Mouse (Mus musculus) right cerebral cortex, postnatal 36 days (tissue): ENCODE results near the gene Cfap46.

ENCODE experiments used
- DNase-seq, 2 experiments: peaks; one replicate each; pipeline ENCODE4 v3.0.0; 2022; ENCODE audit warnings: low spot score in 2 of 2, mixed read lengths in 1 of 2

Cfap46 gene

DNA sequence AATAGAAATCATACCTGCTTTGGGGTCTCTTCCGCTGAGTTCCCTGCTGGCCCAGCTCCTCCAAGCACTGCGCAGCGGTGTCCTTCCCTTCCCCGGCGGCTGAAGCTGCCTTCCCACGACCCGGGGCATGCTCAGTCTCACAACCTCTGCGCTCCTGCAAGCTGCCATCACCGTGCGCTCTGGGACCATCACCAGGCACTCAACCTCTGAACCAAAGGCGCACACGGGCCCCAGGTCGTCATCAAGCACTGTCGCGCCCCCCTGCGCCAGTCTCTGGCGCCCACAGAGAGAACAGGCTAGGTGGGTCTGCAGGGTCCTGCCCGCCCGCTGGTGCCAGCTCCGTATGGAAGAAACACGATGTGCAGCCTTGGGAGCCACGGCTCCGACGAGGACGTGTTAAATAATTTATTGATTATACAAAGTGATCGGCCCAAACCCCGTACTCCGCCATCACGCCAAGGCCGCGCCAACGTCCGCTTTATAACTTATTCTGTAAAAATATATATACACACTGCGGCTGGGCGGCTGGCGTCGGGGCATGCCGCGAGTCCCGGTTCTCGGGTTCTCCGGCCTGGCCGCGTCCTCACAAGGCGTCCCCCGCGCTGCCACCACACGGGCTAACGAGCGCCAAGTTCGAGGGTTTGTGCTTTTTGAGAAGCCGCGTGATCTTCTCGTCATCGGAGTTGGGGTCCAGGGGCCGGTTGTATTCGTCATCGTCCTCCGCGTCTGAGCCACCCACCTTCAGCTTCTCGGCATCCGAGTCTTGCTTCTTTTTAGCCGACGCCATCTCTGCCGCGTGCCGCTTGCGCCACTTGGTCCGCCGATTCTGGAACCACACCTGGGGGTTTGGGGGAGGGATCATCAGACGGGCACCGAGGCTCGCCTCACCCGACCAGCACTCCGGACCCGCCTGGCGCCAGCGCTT, 102.5 kb downstream of the Cfap46 start:
- no peak for DNase-seq

DNA sequence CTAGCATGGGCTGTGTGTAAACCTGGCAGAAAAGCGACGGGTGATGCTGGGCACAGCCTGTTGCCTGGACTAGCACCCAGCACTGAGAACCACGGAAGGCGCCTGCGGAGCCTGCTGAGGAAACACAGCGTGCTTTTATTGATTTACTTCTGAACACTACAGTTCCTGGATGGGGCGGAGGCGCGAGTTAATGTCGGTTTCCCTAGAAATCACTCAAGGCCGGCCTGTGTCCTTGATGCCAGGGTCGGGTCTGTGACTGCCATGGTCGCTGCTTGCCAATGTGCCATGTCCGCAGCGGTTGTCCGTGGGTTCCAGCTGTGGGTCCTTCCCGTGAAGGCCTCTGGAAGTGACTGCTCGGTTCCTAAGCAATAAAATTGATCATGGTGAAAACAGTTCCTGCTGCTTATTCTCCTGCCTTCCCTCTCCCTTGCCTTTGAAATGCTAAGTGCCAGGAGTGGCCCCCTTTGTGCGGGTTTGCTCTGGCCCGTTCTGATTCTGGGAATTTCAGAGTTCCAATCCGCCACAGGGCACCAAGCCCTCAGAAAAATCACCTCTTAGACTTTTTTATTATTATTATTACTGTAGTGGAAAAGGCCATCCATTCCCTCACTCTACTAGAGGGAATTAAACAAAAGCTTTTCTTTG, 104.2 kb downstream of the Cfap46 start:
- DNase-seq: no peak

DNA sequence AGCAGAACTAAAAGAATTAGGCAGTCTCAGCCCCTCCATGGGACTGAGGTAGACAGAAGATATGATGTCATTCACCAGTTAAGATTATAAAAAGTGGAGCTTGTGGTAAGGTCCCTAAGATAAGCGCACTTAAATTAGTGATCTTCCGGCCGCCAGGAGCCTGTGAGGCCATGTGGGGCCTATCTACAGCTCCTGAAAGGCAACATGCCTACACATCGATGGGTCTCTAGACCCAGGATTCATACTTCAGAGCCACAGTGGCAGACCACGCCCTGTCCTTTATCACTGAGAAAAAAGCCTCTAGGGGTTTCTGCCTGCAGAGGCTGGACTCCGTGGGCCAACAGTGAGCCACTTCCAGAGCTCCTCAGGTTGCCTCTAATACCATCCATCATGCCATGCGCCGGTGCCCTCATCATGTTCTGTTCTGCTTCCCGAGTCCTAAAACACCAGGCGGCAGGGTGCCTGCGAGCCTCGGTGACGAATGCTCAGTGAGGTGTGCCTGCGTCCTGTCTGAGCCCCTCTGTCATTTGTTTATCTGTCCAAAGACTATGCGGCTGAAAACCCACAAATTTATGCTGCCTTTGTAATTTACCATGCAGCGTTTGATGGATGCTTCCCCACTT, 107.4 kb downstream of the Cfap46 start:
- no peak for DNase-seq

DNA sequence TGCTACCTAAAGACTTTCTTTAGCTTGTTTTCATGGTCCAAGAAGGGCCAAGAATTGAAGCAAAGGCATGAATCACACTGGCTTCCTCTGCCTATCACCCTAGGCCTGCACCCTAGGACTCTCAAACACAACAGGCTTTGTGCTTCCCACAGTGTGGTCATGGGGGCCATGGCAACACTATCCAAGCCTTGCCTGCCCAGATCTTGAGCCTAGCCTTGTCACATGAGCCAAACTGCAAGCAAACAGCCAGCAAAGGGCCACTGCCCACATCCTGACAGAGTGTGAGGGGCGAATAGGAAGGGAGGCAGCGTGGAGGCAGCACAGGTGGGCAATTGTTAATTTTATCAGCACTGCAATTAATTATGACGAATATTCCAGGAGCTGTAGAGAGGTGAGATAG, 111.0 kb downstream of the Cfap46 start:
- DNase-seq: no peak

DNA sequence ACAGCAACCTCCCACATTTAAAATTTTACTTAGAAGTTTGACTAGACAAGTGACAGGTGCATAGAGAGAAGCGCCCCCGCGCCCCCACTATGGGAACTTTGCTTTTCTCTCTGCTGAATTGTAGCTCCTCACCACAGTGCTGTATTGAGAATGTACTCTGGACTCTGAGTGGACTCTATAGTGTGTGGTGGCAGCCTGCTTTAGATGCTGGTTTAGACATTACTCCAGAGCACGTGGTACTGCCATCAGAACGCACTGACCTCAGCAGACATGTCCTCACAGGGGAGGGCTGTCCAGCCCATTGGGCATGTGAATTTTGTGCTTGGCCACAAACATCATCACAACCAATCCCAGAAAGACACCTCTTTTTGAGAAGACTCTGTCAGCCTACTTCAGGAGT, 112.8 kb downstream of the Cfap46 start:
- DNase-seq: no peak

DNA sequence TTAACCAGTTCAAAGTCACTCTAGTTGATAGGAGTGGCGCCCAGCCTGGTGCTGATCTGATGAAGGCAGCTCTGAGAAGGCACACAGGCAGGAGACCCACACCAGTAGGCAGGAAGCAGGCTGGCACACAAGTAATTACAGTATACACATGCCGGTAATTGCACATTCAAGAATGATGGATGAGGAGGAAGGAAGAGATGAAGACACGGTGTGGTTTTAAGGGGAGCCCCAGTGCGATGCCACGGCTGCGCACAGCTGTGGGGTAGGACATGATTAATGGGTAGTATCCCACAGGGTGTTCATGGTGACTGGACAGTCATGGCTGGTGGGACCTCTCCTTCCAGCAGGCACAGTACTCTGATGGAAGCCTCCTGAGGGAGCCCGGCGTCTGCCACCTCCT, 117.1 kb downstream of the Cfap46 start:
- DNase-seq: no peak

DNA sequence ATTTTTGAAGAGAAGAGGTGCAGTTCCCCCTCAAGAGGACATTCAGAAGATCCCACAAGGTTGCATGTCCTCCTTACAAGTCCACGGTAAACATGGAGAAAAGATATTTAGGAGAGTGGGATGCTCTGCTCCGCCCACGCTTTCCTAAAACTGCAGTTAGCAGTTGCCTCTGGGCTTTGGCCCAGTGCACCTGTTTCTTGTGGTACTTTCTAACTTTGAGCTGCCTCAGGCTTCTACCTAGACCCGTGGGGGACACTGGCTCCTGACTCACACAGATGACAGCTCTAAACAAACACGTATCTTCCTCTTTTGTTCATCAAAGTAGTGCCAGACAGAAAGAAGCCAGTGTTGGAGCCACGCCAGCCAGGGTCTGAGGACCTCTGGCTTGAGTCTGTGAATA, 117.6 kb downstream of the Cfap46 start:
- no peak for DNase-seq

DNA sequence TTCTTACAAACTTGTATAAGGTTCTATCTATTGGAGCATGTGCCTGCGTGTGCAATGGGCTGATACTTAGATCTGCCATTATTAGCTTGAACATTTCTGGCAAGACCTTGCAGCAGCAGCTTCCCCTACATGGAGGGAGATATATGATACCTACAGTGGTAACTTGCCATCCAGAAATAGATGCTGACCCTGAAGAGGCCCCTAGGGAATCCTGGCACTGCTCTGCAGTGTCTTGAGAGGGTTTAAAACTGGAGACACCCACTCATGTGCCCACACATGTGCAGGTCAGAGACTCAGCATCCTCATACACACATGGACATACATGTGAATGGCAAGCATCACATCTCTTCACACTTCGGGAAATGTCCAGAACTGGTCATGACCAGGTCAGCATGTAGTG, 119.5 kb downstream of the Cfap46 start:
- no peak for DNase-seq

DNA sequence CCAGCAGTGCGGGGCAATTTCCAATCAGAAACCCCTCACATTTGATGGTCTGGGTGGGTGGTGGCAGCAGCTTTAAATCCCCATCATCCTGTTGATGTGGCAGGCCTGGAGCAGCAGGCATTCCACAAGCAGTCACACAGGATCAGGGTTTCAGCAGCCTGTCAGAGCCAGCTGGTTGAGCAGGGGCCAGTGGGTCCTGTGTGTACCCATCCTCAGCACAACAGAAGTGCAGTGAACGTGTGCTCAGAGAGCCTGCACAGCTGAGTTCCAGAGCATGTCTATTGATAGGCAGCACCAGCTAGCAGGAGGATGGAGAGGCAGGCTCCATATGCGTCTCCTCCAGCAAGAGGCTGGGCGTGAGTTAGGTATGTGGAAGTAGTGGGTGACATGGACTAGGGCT, 120.2 kb downstream of the Cfap46 start:
- no peak for DNase-seq

DNA sequence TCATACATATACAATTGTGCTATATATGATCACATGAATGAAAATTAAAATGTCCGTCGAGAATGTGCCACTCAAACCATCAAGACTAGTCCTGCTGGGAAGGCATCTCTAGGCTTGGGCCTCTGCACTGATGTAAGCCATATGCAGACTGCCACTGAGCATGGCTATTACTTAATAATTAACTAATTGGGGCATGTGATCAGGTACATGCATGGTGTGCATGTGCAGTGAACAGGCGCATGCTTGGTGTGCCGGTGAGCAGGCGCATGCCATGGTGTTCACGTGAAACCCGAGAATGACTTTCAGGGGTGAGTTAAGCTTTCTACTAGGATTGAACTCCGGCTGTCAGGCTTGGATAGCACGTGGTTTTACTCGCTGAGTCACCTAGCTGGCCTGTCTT, 124.0 kb downstream of the Cfap46 start:
- DNase-seq: no peak

DNA sequence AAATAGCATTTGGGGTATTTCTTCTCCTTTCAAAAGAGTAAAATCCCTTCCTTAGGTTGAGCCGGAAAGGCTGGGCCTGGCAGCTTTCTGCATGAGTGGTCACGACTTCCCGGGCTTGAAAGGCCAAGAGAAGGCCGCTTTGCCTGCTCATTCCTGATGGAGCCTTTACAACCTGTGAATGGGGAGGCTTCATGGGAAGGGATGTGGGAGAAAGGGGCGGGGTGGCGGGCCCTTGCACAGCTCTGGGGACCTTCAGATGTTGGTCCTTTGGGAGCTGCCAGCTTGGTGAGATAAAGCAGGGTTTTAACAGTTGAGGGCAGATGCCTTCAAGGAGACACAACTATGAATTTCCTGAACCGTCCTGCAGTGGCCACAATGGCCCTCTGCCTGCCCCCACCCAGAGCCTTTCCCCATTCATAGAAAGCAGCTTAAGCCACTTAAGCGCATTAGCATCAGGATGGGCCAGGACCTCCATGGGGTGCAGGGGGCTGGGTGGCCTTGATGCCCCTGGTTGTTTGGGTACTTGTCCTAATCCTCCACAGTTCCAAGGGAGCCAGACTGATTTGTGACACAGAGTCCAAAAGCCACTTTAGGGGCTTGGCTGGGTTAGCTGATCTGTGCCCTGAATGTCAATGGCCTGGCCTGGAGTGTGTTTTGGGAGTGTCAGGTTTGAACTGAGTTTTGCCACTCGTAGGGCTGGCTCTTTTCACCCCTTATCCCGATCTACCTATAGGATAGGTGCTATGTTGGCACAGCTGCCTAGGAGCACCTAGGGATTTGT, 126.7 kb downstream of the Cfap46 start:
- no peak for DNase-seq

DNA sequence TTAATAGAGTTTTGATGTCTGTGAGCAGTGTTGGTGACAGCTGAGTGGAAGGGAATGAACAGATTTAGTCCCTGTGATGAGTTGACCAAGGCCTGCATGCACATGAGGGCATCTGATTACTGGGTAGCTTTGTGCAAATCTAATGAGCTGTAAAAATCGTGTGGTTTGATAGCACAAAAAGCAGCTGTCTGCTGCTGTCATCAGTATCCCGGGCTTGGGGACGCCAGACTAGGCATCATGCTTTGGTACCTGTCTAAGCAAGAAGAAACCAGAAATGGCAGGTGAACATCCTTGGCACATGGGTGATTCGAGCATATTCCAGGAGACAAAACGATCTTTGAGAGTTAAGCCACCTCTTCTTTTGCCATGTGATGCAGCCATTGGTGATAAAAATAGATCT, 127.3 kb downstream of the Cfap46 start:
- DNase-seq: no peak

DNA sequence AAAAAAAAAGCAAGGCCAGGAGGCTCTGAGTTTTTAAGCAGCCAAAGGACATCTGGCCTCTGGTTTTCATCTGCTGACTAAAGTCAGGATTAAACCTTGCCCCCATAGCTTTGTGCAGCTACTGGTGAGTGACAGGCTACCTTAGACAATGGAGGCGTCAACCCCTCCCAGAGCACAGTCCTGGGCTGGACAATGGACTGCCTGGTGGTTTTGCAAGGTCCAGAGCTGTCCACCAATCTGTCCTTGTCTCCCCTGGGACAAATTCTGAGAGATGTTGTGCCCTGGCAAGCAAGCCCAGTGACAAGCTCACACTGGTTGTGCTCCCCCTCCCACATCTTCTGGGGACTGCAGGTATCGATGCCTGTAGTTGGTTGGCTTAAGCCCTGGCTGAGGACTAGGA, 132.1 kb downstream of the Cfap46 start:
- DNase-seq: no peak
